Mouse (Mus musculus) megakaryocyte-erythroid progenitor cell, adult 5 weeks (primary cell): ENCODE results near the gene Ptpn5. TPM values are rescaled to one million over a fixed set of nuclear protein-coding genes. Genes with fewer than 3 reads are reported as not detected.

ENCODE experiments used
- polyA plus RNA-seq: library from polyadenylated mRNA; stranded (reverse); fragments of >175 nt; gene quantifications from 2 replicates; pipeline ENCODE4 v1.2.3, GENCODE M21; 2012

Ptpn5 gene
- 0.03 TPM in 1 of 2 replicates, not detected in the other for polyA plus RNA-seq

DNA sequence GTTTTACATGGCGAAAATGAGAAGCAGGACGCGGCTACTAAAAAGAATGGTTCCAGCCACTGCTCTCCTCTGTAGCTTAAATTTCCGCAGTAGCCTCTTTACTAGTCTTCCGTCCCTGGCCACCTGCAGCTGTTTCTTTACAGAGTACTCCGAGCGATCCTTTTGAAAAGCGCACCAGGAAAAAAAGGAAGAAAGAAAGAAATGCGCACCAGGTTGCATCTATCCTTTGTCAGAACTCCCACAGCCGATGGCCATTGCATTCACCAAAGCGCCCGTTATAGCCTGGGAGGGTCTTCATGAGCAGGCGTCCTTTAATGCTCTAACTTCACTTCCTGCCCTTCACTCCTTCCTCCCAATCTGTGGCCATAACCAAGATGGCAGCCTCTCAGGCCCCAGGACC lies at the start of gene Ptpn5:
Ptpn5 (minus strand) TSS at position 354 of the 400 bp plus-strand sequence.

DNA sequence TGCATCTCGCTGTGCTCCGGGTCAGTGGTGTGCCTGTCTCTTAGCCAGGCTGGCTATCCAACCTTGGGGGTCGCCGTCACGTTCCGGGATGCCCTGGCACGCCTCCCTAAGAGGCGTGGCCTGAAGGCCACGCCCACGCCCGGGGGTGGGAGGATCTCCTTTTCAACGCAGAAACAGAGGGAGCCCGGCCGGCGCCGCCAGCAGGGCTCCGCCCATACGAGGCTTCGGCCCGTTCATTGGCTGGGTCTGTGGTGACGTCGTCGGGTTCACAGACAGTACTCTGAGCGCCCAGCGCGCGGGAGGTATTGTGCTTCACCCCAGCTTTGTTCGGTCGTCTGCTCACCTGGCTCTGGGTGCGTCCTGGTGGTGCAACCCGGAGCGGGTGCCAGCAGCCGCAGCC lies 83.1 kb downstream of the Ptpn5 start, which contains the start of gene Tmem86a:
Tmem86a (plus strand) TSS at position 236 of the 400 bp plus-strand sequence.

Other genes starting within 250 kb of the Ptpn5 start
- 55.0 and 55.2 TPM in 2 replicates for gene Tsg101, start 213.7 kb downstream of the Ptpn5 start, polyA plus RNA-seq
- 0.19 and 0.26 TPM in 2 replicates for gene Uevld, start 175.2 kb downstream of the Ptpn5 start, polyA plus RNA-seq
- gene Gm9999, start 150.1 kb downstream of the Ptpn5 start, polyA plus RNA-seq = not detected in 2 replicates
- 14.9 and 18.2 TPM in 2 replicates for gene Spty2d1, start 125.3 kb downstream of the Ptpn5 start, polyA plus RNA-seq
- gene Tmem86a, start 83.1 kb downstream of the Ptpn5 start, polyA plus RNA-seq = 5.8 and 7.9 TPM in 2 replicates
- not detected in 2 replicates for gene Mrgpra6, start 71.2 kb upstream of the Ptpn5 start, polyA plus RNA-seq
- not detected in 2 replicates for gene Mrgpra9, start 119.2 kb upstream of the Ptpn5 start, polyA plus RNA-seq
- not detected in 2 replicates for gene Mrgpra1, start 220.6 kb upstream of the Ptpn5 start, polyA plus RNA-seq